Mouse (Mus musculus) liver, embryonic 14.5 days (tissue): ENCODE measurements around the gene Ptgr2.

Experiments used
- CTCF ChIP-seq: IDR thresholded peaks from 2 replicates; pipeline ENCODE4 v1.5.1; 2016; ENCODE audit warnings: antibody characterized with exemption, low read depth, control low read depth
- EP300 ChIP-seq: IDR thresholded peaks from 2 replicates; pipeline ENCODE4 v1.6.1; 2016; ENCODE audit warnings: antibody characterized with exemption, low read depth

GRCm38 (mm10) chr12:84254886-84255285 is 30.1 kb upstream of the Ptgr2 start:
- TF ChIP-seq EP300 (no peak), CTCF (no peak)
